Mouse (Mus musculus): ENCODE measurements at regions not wholly inside any gene's neighbourhood (a gene's known extent, or its start where the extent isn't known, plus 50 kb on each side); places are given as distances from the start of the nearest gene placed in this dataset.
A peak's percentile ranks its signal among the peaks of the same experiment; 100 is the strongest.

GRCm38 (mm10) chr1:92776353-92776752 lies 55.1 kb upstream of the Gpc1 start:
- Histone ChIP-seq H3K36me3 (no peaks in the 10 kb centered on the region), H3K9ac (no peak overlapping the region), H3K4me3 (no peak overlapping the region), H3K4me1 (replicated peaks) (peaks cover 45% of the 10 kb centered on the region), H3K27ac (ENCODE audit: poor library complexity, severe bottlenecking) (no peak overlapping the region), H3K4me2 (no peak overlapping the region), H3K27me3 (replicated peaks) (peaks cover 59% of the 10 kb centered on the region), H3K9me3 (replicated peaks) (no peaks in the 10 kb centered on the region)
- no peak for ATAC-seq (ENCODE audit: insufficient number of reproducible peaks, low FRiP score)
- WGBS, result 76% methylated on average over 4 of the region's 4 CpGs

GRCm38 (mm10) chr1:92775908-92776307 lies 55.5 kb upstream of the Gpc1 start:
- WGBS, result 65% methylated on average over 3 of the region's 3 CpGs

GRCm38 (mm10) chr1:92774743-92775692 lies 56.4 kb upstream of the Gpc1 start:
- Histone ChIP-seq H3K4me1 (replicated peaks) (peaks cover 51% of the 10 kb centered on the region), H3K4me3 (peak overlapping the region; percentile 22), H3K27me3 (replicated peaks) (peaks cover 52% of the 10 kb centered on the region), H3K4me2 (peak overlapping the region; percentile 59), H3K9ac (peak overlapping the region; percentile 33; the same call in 1 of the 2 replicates), H3K36me3 (no peaks in the 10 kb centered on the region), H3K9me3 (replicated peaks) (no peaks in the 10 kb centered on the region), H3K27ac (ENCODE audit: poor library complexity, severe bottlenecking) (0 out of 2 replicates have a peak overlapping the region, but pooled peaks have one; percentile 4)
- WGBS, result 13% methylated on average over 16 of the region's 16 CpGs
- ATAC-seq (ENCODE audit: insufficient number of reproducible peaks, low FRiP score), result peak; percentile 43; the same call in 1 of the 2 replicates

More at GRCm38 (mm10) chr1:92775908-92776307, 55.5 kb upstream of the Gpc1 start:
- Histone ChIP-seq H3K36me3 (no peaks in the 10 kb centered on the region), H3K27ac (ENCODE audit: poor library complexity, severe bottlenecking) (no peak overlapping the region), H3K4me2 (no peak overlapping the region), H3K4me1 (replicated peaks) (peaks cover 49% of the 10 kb centered on the region), H3K9me3 (replicated peaks) (no peaks in the 10 kb centered on the region), H3K4me3 (no peak overlapping the region), H3K9ac (no peak overlapping the region), H3K27me3 (replicated peaks) (peaks cover 54% of the 10 kb centered on the region)
- ATAC-seq (ENCODE audit: insufficient number of reproducible peaks, low FRiP score), result no peak

- H3K4me1 ChIP-seq (replicated peaks), result peaks cover 59% of the 10 kb centered on the region
- peak overlapping the region; percentile 59 for H3K4me2 ChIP-seq
- ATAC-seq (ENCODE audit: insufficient number of reproducible peaks, low FRiP score), result no peak
- no peaks in the 10 kb centered on the region for H3K9me3 ChIP-seq (replicated peaks)
- no peaks in the 10 kb centered on the region for H3K36me3 ChIP-seq
- peaks cover 48% of the 10 kb centered on the region for H3K27me3 ChIP-seq (replicated peaks)
- H3K9ac ChIP-seq, result peak overlapping the region; percentile 33; the same call in 1 of the 2 replicates
- no peak overlapping the region for H3K27ac ChIP-seq (ENCODE audit: poor library complexity, severe bottlenecking)
- 52% methylated on average over 3 of the region's 3 CpGs for WGBS
- no peak overlapping the region for H3K4me3 ChIP-seq
Observed at GRCm38 (mm10) chr1:92774006-92774405, 57.4 kb upstream of the Gpc1 start.

- H3K9ac ChIP-seq, result no peak overlapping the region; the same call in 1 of the 2 replicates
- H3K27me3 ChIP-seq (replicated peaks), result peaks cover 46% of the 10 kb centered on the region
- no peaks in the 10 kb centered on the region for H3K9me3 ChIP-seq (replicated peaks)
- H3K4me2 ChIP-seq, result peak overlapping the region; percentile 22
- no peak for ATAC-seq (ENCODE audit: insufficient number of reproducible peaks, low FRiP score)
- no peaks in the 10 kb centered on the region for H3K36me3 ChIP-seq
- H3K4me3 ChIP-seq, result no peak overlapping the region
- H3K4me1 ChIP-seq (replicated peaks), result peaks cover 59% of the 10 kb centered on the region
- 28% methylated on average over 10 of the region's 10 CpGs for WGBS
- peak overlapping the region; percentile 31; the same call in 1 of the 2 replicates for H3K27ac ChIP-seq (ENCODE audit: poor library complexity, severe bottlenecking)
Observed at GRCm38 (mm10) chr1:92772784-92773113, 58.7 kb upstream of the Gpc1 start.

GRCm38 (mm10) chr1:92772101-92772783 lies 59.2 kb upstream of the Gpc1 start:
- no peak for ATAC-seq (ENCODE audit: insufficient number of reproducible peaks, low FRiP score)
- WGBS, result 25% methylated on average over 9 of the region's 9 CpGs
- peak overlapping the region; percentile 31; the same call in 1 of the 2 replicates for H3K27ac ChIP-seq (ENCODE audit: poor library complexity, severe bottlenecking)
- H3K4me1 ChIP-seq (replicated peaks), result peaks cover 59% of the 10 kb centered on the region
- H3K9me3 ChIP-seq (replicated peaks), result no peaks in the 10 kb centered on the region
- no peak overlapping the region for H3K4me3 ChIP-seq
- H3K27me3 ChIP-seq (replicated peaks), result peaks cover 44% of the 10 kb centered on the region
- H3K9ac ChIP-seq, result no peak overlapping the region
- no peaks in the 10 kb centered on the region for H3K36me3 ChIP-seq
- H3K4me2 ChIP-seq, result peak overlapping the region; percentile 22

- no peak for ATAC-seq (ENCODE audit: insufficient number of reproducible peaks, low FRiP score)
- 54% methylated on average over 7 of the region's 7 CpGs for WGBS
- peaks cover 60% of the 10 kb centered on the region for H3K27me3 ChIP-seq (replicated peaks)
Observed at GRCm38 (mm10) chr1:92769696-92770095, 61.7 kb upstream of the Gpc1 start.

GRCm38 (mm10) chr1:92769156-92769555 lies 62.3 kb upstream of the Gpc1 start:
- Histone ChIP-seq H3K4me3 (no peak overlapping the region), H3K36me3 (no peaks in the 10 kb centered on the region), H3K4me1 (replicated peaks) (peaks cover 40% of the 10 kb centered on the region), H3K27me3 (replicated peaks) (peaks cover 61% of the 10 kb centered on the region), H3K9me3 (replicated peaks) (no peaks in the 10 kb centered on the region), H3K4me2 (no peak overlapping the region), H3K27ac (ENCODE audit: poor library complexity, severe bottlenecking) (no peak overlapping the region), H3K9ac (no peak overlapping the region)
- no peak for ATAC-seq (ENCODE audit: insufficient number of reproducible peaks, low FRiP score)
- WGBS, result 63% methylated on average over 4 of the region's 4 CpGs

More at GRCm38 (mm10) chr1:92769696-92770095, 61.7 kb upstream of the Gpc1 start:
- no peak overlapping the region for H3K4me2 ChIP-seq
- no peaks in the 10 kb centered on the region for H3K36me3 ChIP-seq
- H3K27ac ChIP-seq (ENCODE audit: poor library complexity, severe bottlenecking), result no peak overlapping the region
- H3K9me3 ChIP-seq (replicated peaks), result no peaks in the 10 kb centered on the region
- H3K9ac ChIP-seq, result no peak overlapping the region
- H3K4me3 ChIP-seq, result no peak overlapping the region
- peaks cover 46% of the 10 kb centered on the region for H3K4me1 ChIP-seq (replicated peaks)

GRCm38 (mm10) chr1:92766496-92766895 lies 64.9 kb upstream of the Gpc1 start:
- no peak for ATAC-seq (ENCODE audit: insufficient number of reproducible peaks, low FRiP score)
- H3K36me3 ChIP-seq, result no peaks in the 10 kb centered on the region
- peaks cover 68% of the 10 kb centered on the region for H3K27me3 ChIP-seq (replicated peaks)
- no peak overlapping the region for H3K9ac ChIP-seq
- H3K4me3 ChIP-seq, result no peak overlapping the region
- peaks cover 15% of the 10 kb centered on the region for H3K4me1 ChIP-seq (replicated peaks)
- H3K4me2 ChIP-seq, result no peak overlapping the region
- H3K27ac ChIP-seq (ENCODE audit: poor library complexity, severe bottlenecking), result no peak overlapping the region
- WGBS, result 77% methylated on average over 7 of the region's 7 CpGs
- no peaks in the 10 kb centered on the region for H3K9me3 ChIP-seq (replicated peaks)

- 64% methylated on average over 20 of the region's 20 CpGs for WGBS
- H3K4me2 ChIP-seq, result no peak overlapping the region
- no peak for ATAC-seq (ENCODE audit: insufficient number of reproducible peaks, low FRiP score)
Observed at GRCm38 (mm10) chr1:92754793-92755488, 76.5 kb upstream of the Gpc1 start.

More at GRCm38 (mm10) chr1:92754793-92755488, 76.5 kb upstream of the Gpc1 start:
- Histone ChIP-seq H3K27ac (ENCODE audit: poor library complexity, severe bottlenecking) (no peak overlapping the region), H3K36me3 (no peaks in the 10 kb centered on the region), H3K9ac (no peak overlapping the region), H3K27me3 (replicated peaks) (0 out of 2 replicates have a peak, but pooled peaks cover 33% of the 10 kb centered on the region), H3K4me1 (replicated peaks) (peaks cover 19% of the 10 kb centered on the region), H3K4me3 (no peak overlapping the region), H3K9me3 (replicated peaks) (no peaks in the 10 kb centered on the region)
